ENCODE assay signal across 9 mouse cellular contexts in the genomic region with DNA sequence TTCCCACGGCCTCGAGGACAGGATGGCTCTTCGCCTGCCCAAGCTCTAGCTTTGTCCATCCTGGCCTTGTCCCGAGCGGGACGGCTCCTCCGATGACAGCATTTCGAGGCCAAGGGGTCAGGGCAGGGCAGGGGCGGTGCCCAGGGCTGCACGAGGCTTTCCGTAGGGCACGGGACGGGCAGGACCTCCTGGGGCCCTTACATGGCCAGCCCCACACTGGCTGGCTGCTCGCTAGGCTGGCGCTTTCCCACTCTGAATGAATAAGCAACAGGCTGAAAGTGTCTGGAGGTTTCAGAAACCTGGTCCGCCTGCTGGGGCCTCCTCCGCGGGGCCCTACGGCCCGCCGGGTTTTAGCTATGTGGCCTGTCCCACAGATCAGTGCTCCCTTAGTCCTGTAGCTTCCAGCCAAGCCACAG. TPM values are rescaled to one million over a fixed set of nuclear protein-coding genes. Genes with fewer than 3 reads are reported as not detected.
A peak's percentile ranks its signal among the peaks of the same experiment; 100 is the strongest.
DNase-seq lines count a peak whose midpoint lies in the region; ATAC-seq and TF ChIP-seq lines count a peak whose summit lies in the region.
"Had no signal": no experiment of that assay in that cellular context is flagged by ENCODE, and none has a peak within 500 bp of the region (broad histone marks: within the 10 kb centered on the region; RNA-seq: fewer than 3 reads in every experiment).

Loxl1 (minus strand) TSS at position 243 of the 416 bp plus-strand sequence.

- TF ChIP-seq EP300 in ES-Bruce4 (IDR thresholded peaks at IDR 0.05; ENCODE audit: insufficient read depth, low read depth, low read length), result no peak

- WGBS in forebrain, embryonic 16.5 days, result 1% methylated on average over 21 of the region's 21 CpGs
- under 1% methylated on average over 21 of the region's 21 CpGs for WGBS in limb, embryonic 11.5 days
- WGBS in midbrain, embryonic 13.5 days, result under 1% methylated on average over 21 of the region's 21 CpGs

- peak; percentile 82 for DNase-seq in adrenal gland, adult 2 months
- DNase-seq in limb, embryonic 11.5 days (ENCODE audit: low spot score), result peak; percentile 82
- peak; percentile 73 for DNase-seq in yolk sac, embryonic 10.5 days (ENCODE audit: low spot score)

- H3K27ac ChIP-seq in ES-Bruce4 (ENCODE audit: insufficient read depth, low read length), result no peak within 1 kb of the TSS
- peak within 1 kb of the TSS; percentile 65 for H3K27ac ChIP-seq in forebrain, embryonic 16.5 days (ENCODE audit: low read length)
- H3K27ac ChIP-seq in limb, embryonic 11.5 days (replicated peaks; ENCODE audit: low read depth, low read length), result peak within 1 kb of the TSS; percentile 81
- H3K27ac ChIP-seq in midbrain, embryonic 13.5 days, result no peak within 1 kb of the TSS

- peak within 1 kb of the TSS; percentile 67 for H3K4me3 ChIP-seq in ES-Bruce4 (ENCODE audit: low read depth, low read length)
- peak within 1 kb of the TSS; percentile 46 for H3K4me3 ChIP-seq in forebrain, embryonic 16.5 days (replicated peaks; ENCODE audit: low read length)
- peak within 1 kb of the TSS; percentile 54 for H3K4me3 ChIP-seq in limb, embryonic 11.5 days (ENCODE audit: low read depth, low read length)
- H3K4me3 ChIP-seq in midbrain, embryonic 13.5 days (replicated peaks), result peak within 1 kb of the TSS; percentile 38
- H3K4me3 ChIP-seq: erythroblast, embryonic 14.5 days had no signal

- H3K9me3 ChIP-seq in ES-Bruce4 (replicated peaks; ENCODE audit: control insufficient read depth, insufficient read depth, low read length, poor library complexity, severe bottlenecking), result no peaks in the 10 kb centered on the region
- H3K9me3 ChIP-seq in forebrain, embryonic 16.5 days (ENCODE audit: control insufficient read depth, low read length), result no peaks in the 10 kb centered on the region
- H3K9me3 ChIP-seq in limb, embryonic 11.5 days (ENCODE audit: control insufficient read depth, low read length), result no peaks in the 10 kb centered on the region; the same call in 1 of the 2 replicates
- H3K9me3 ChIP-seq in midbrain, embryonic 13.5 days, result no peaks in the 10 kb centered on the region

- H3K27me3 ChIP-seq in ES-Bruce4 (ENCODE audit: control insufficient read depth, insufficient read depth, low read length, poor library complexity, severe bottlenecking), result no peaks in the 10 kb centered on the region
- peaks cover 8% of the 10 kb centered on the region; the same call in 1 of the 2 replicates for H3K27me3 ChIP-seq in forebrain, embryonic 16.5 days (replicated peaks; ENCODE audit: control insufficient read depth, insufficient read depth, low read length)
- H3K27me3 ChIP-seq in limb, embryonic 11.5 days (ENCODE audit: control insufficient read depth, insufficient read depth, low read length), result peaks cover 9% of the 10 kb centered on the region
- peaks cover 35% of the 10 kb centered on the region for H3K27me3 ChIP-seq in midbrain, embryonic 13.5 days

- TF ChIP-seq POLR2A in ES-Bruce4 (IDR thresholded peaks at IDR 0.05; ENCODE audit: insufficient read depth, low read length), result no peak

- peak within 1 kb of the TSS; percentile 55 for H3K9ac ChIP-seq in ES-Bruce4 (ENCODE audit: low read depth, poor library complexity, severe bottlenecking)
- peak within 1 kb of the TSS; percentile 61 for H3K9ac ChIP-seq in forebrain, embryonic 16.5 days (replicated peaks; ENCODE audit: low read depth, low read length)
- peak within 1 kb of the TSS; percentile 72 for H3K9ac ChIP-seq in limb, embryonic 11.5 days (ENCODE audit: low read length)
- H3K9ac ChIP-seq in midbrain, embryonic 13.5 days (replicated peaks), result peak within 1 kb of the TSS; percentile 52

- no peaks in the 10 kb centered on the region for H3K36me3 ChIP-seq in ES-Bruce4 (ENCODE audit: control insufficient read depth, insufficient read depth, low read length, poor library complexity, severe bottlenecking)
- H3K36me3 ChIP-seq in forebrain, embryonic 16.5 days (ENCODE audit: control insufficient read depth, insufficient read depth), result no peaks in the 10 kb centered on the region
- H3K36me3 ChIP-seq in limb, embryonic 11.5 days (ENCODE audit: control insufficient read depth, insufficient read depth, low read length), result no peaks in the 10 kb centered on the region
- no peaks in the 10 kb centered on the region for H3K36me3 ChIP-seq in midbrain, embryonic 13.5 days

- no peak for TF ChIP-seq CTCF in ES-Bruce4 (IDR thresholded peaks at IDR 0.05; ENCODE audit: low read depth, low read length)

- peak; percentile 47 for ATAC-seq in forebrain, embryonic 16.5 days
- peak; percentile 33 to 51; a peak in 2 of 4 replicates for ATAC-seq in hematopoietic stem cell, adult 5-6 weeks (replicated peaks in 1 of 2; ENCODE audit: insufficient read depth in 1 of 2, low FRiP score in 2 of 2, low TSS enrichment in 1 of 2, low read depth in 1 of 2, poor library complexity in 2 of 2, severe bottlenecking in 2 of 2)
- peak; percentile 55; the same call in 1 of the 2 replicates for ATAC-seq in limb, embryonic 11.5 days (ENCODE audit: insufficient number of reproducible peaks, low FRiP score, low TSS enrichment, low read depth)
- peak; percentile 53 for ATAC-seq in midbrain, embryonic 13.5 days
- no peak for ATAC-seq in CD4-positive, CD25-positive, alpha-beta regulatory T cell, adult 4 months

- H3K4me1 ChIP-seq in ES-Bruce4 (ENCODE audit: control insufficient read depth, insufficient read depth, low read length), result no peaks in the 10 kb centered on the region
- H3K4me1 ChIP-seq in forebrain, embryonic 16.5 days (replicated peaks; ENCODE audit: control insufficient read depth, insufficient read depth, low read length), result peaks cover 58% of the 10 kb centered on the region
- peaks cover 53% of the 10 kb centered on the region for H3K4me1 ChIP-seq in limb, embryonic 11.5 days (ENCODE audit: control insufficient read depth, insufficient read depth, low read length)
- peaks cover 51% of the 10 kb centered on the region for H3K4me1 ChIP-seq in midbrain, embryonic 13.5 days (replicated peaks)

- peak within 1 kb of the TSS; percentile 50 for H3K4me2 ChIP-seq in forebrain, embryonic 16.5 days (ENCODE audit: low read length)
- peak within 1 kb of the TSS; percentile 93 for H3K4me2 ChIP-seq in limb, embryonic 11.5 days (ENCODE audit: low read depth, severe bottlenecking)
- peak within 1 kb of the TSS; percentile 64 for H3K4me2 ChIP-seq in midbrain, embryonic 13.5 days (replicated peaks)

RNA-seq across cellular contexts. Expression of gene Loxl1, which starts in this region (rescaled TPM):
- polyA plus RNA-seq in ES-Bruce4 (2011; ENCODE audit: insufficient read depth, insufficient read length, low read depth, missing spikeins), result 3.4 and 3.6 TPM in 2 replicates
- 10 to 100 TPM; 24.8 to 44.6 TPM for total RNA-seq in adrenal gland, adult 2 months (2021)
- polyA plus RNA-seq in adrenal gland, adult 2 months (2012; rRNA removed), result 73.5 and 81.5 TPM in 2 replicates
- 11.5 and 14.7 TPM in 2 replicates for polyA plus RNA-seq in forebrain, embryonic 16.5 days (2015; fragmentation: Nextera tagmentation; extraction: Ambion mirVana)
- total RNA-seq in hematopoietic stem cell, adult 5-6 weeks (2017), result 0.25 TPM in 1 of 2 replicates, not detected in the other
- 15.1 and 16.0 TPM in 2 replicates for polyA plus RNA-seq in limb, embryonic 11.5 days (2014; fragmentation: Nextera tagmentation; extraction: Ambion mirVana)
- 3.9 and 4.8 TPM in 2 replicates for polyA plus RNA-seq in midbrain, embryonic 13.5 days (2015; fragmentation: Nextera tagmentation; extraction: Ambion mirVana)
- not detected for polyA plus RNA-seq in CD4-positive, CD25-positive, alpha-beta regulatory T cell, adult 4 months (2017; shearing (Covaris generic))

Comparison
In these comparisons a context has a peak if more than half of its experiments do, and no peak if none do; other contexts are left out.
1. RNA of gene Loxl1 (total RNA-seq): 24.8 to 44.6 TPM in adrenal gland, adult 2 months; 0.25 TPM in hematopoietic stem cell, adult 5-6 weeks; every median in the first group is over 10 times any median in the second.
2. Peak in ATAC-seq in hematopoietic stem cell, adult 5-6 weeks; RNA of the gene not detected or under 1 TPM.
3. H3K27ac ChIP-seq: peak in forebrain, embryonic 16.5 days (single experiment) and limb, embryonic 11.5 days (single experiment); none in ES-Bruce4 (single experiment) and midbrain, embryonic 13.5 days (single experiment).
4. Peak in every context shown above with its lines, with median percentiles within 50 percentile points of each other: H3K4me3 ChIP-seq, H3K9ac ChIP-seq, DNase-seq and H3K4me2 ChIP-seq.